Mouse (Mus musculus) left cerebral cortex, adult 2 months (tissue): ENCODE results near the gene Plekhs1. TPM values are rescaled to one million over a fixed set of nuclear protein-coding genes. Genes with fewer than 3 reads are reported as not detected.

ENCODE experiments used
- DNase-seq, 2 experiments: peaks; one replicate each; pipeline ENCODE4 v3.0.0; 2021 to 2022; ENCODE audit warnings: low spot score in 2 of 2, mixed read lengths in 1 of 2; ENCODE audit errors: extremely low spot score in 1 of 2
- H3K27ac ChIP-seq: fragments of 200-600 bp; 2 replicates; pipeline ENCODE4 v1.8.1; 2022
- H3K4me3 ChIP-seq: fragments of 200-600 bp; 2 replicates; pipeline ENCODE4 v1.8.1; 2022
- CTCF ChIP-seq: fragments of 200-600 bp; IDR thresholded peaks from 2 replicates; pipeline ENCODE4 v1.8.1; 2022; ENCODE audit warnings: antibody characterized with exemption, mild to moderate bottlenecking, moderate library complexity
- intact Hi-C: fragments of 180-260 bp; cut with DNase I; formaldehyde crosslinking; loops from one replicate; pipeline ENCODE4 v1.15.1; 2025
- total RNA-seq, 2 experiments: library from RNA; stranded (reverse); gene quantifications; 2 replicates each; pipeline ENCODE4 v1.2.3; 2021

Plekhs1 gene
- total RNA-seq, 2 experiments from 2014 or later = 0.72 to 0.89 TPM

- TF ChIP-seq CTCF = no peak
- H3K4me3 ChIP-seq = no peak overlapping the region
- no peak for DNase-seq
- no peak overlapping the region for H3K27ac ChIP-seq
- intact Hi-C loops = no loop called here
Observed at GRCm38 (mm10) chr19:56459154-56460050, 2.0 kb upstream of the Plekhs1 start.

GRCm38 (mm10) chr19:56460241-56460640, 1.2 kb upstream of the Plekhs1 start:
- intact Hi-C loops = no loop called here
- Histone ChIP-seq H3K4me3 (no peak overlapping the region), H3K27ac (no peak overlapping the region)
- DNase-seq = no peak
- no peak for TF ChIP-seq CTCF

DNA sequence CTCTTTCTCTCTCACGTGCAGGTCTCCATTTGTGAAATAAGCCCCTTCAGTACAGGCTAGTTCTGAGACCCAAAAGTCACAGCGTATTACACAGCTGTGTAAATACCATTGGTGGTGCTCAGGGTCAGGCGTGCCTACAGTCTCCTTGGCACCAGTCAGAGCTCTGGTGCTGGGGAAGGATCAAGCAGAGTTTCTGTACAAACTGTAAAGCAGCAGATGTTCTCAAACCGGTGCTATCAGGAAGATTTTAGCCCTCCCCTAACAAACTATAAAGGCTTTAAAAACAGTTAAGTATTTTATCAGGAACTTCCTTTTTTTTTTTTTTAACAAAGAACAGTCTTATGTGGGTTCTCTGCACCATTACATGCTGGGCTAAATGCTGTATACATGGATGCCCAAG, 1.3 kb downstream of the Plekhs1 start:
- Histone ChIP-seq H3K27ac (no peak overlapping the region), H3K4me3 (no peak overlapping the region)
- DNase-seq = no peak
- intact Hi-C loops = no loop called here
- TF ChIP-seq CTCF = no peak

GRCm38 (mm10) chr19:56466486-56466885, 5.0 kb downstream of the Plekhs1 start:
- TF ChIP-seq CTCF = no peak
- intact Hi-C loops = no loop called here
- no peak for DNase-seq
- Histone ChIP-seq H3K4me3 (no peak overlapping the region), H3K27ac (no peak overlapping the region)

- intact Hi-C loops = loop anchor here (2.0 kb wide), 1 partner anchor 18 kb away; no protein-coding TSS in a partner anchor
- Histone ChIP-seq H3K4me3 (no peak overlapping the region), H3K27ac (peak overlapping the region; percentile 53)
- no peak for DNase-seq
- no peak for TF ChIP-seq CTCF
Observed at GRCm38 (mm10) chr19:56470286-56471020, 9.0 kb downstream of the Plekhs1 start.

- intact Hi-C loops = loop anchor here (2.0 kb wide), 1 partner anchor 19 kb away; no protein-coding TSS in a partner anchor
- no peak for DNase-seq
- H3K4me3 ChIP-seq = no peak overlapping the region
- H3K27ac ChIP-seq = peak overlapping the region; percentile 61; the same call in 1 of the 2 replicates
- no peak for TF ChIP-seq CTCF
Observed at GRCm38 (mm10) chr19:56471934-56472333, 10.5 kb downstream of the Plekhs1 start.

DNA sequence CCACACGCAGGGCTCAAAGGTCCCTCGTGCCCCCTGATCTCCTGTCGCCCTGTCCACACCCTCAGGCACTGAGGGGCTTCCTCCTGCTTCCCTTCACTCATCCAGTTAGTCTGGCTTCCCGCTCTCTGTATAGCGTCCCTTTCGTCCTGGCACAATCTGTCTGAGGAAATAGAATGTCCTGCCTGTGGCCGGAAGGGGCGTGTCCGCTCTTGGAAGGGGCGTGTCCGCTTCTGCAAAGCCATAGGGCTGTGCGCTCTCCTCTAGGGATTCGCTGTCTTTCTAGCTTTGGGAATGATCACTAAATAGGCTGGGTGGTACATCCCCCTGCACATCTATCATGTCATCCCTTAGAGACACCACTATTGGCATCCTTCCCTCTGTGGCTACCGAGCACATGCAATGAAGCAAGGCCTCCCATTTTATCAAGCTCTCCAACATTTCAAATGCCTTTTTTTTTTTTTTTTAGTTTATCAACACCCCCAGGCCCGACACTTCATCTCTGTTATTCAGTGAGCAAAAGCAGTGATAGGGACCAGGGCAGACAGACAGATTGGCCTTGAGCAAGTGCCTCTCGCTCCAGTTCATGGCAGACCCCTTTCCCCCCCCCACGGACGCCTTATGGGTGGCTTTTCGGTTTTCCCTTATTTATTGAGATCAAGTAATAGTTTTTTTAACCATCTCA, 13.6 kb downstream of the Plekhs1 start:
- intact Hi-C loops = no loop called here
- Histone ChIP-seq H3K27ac (no peak overlapping the region), H3K4me3 (no peak overlapping the region)
- DNase-seq = no peak
- TF ChIP-seq CTCF = no peak

DNA sequence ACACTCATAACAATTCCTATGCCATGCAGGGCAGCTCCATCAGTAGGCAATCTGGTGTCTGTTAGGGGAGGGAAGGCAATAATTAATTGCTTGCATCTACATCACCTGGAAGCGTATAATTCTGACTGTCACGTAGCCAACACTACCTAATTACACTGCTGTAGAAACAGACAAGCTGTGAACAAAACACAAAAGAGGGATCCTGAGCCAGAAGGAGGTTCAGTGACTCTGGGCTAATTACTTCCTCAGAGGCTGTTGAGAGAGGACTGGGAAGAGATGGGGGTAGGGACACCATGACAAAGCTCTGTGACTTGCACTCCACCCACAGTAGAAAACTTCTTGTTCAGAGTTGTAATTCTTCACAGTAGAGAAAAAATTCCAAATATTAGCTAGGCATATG, 15.1 kb downstream of the Plekhs1 start:
- intact Hi-C loops = no loop called here
- Histone ChIP-seq H3K27ac (no peak overlapping the region), H3K4me3 (no peak overlapping the region)
- TF ChIP-seq CTCF = no peak
- DNase-seq = no peak

GRCm38 (mm10) chr19:56477253-56477652, 15.8 kb downstream of the Plekhs1 start:
- Histone ChIP-seq H3K27ac (no peak overlapping the region), H3K4me3 (no peak overlapping the region)
- DNase-seq = no peak
- TF ChIP-seq CTCF = no peak
- intact Hi-C loops = no loop called here

DNA sequence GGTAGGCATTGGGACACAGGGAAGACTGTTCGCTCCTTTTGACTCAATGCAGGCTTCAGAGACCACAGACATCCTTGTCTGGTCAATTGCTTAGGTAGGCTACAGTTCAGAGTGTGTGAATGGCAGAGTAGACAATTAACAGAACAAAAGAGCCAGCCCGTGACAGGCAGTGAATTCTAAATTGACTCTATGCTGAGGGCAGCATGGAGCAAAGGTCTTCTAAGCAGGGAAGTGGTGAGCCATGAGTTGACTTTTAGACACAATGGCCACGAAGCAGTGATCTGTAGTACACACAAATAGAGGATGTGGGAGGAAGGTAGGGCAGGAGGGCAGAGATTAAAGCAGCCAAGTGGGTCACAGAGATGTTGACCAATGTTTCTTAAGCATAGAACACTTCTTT, 16.4 kb downstream of the Plekhs1 start:
- Histone ChIP-seq H3K27ac (no peak overlapping the region), H3K4me3 (no peak overlapping the region)
- no peak for DNase-seq
- TF ChIP-seq CTCF = no peak
- intact Hi-C loops = no loop called here

DNA sequence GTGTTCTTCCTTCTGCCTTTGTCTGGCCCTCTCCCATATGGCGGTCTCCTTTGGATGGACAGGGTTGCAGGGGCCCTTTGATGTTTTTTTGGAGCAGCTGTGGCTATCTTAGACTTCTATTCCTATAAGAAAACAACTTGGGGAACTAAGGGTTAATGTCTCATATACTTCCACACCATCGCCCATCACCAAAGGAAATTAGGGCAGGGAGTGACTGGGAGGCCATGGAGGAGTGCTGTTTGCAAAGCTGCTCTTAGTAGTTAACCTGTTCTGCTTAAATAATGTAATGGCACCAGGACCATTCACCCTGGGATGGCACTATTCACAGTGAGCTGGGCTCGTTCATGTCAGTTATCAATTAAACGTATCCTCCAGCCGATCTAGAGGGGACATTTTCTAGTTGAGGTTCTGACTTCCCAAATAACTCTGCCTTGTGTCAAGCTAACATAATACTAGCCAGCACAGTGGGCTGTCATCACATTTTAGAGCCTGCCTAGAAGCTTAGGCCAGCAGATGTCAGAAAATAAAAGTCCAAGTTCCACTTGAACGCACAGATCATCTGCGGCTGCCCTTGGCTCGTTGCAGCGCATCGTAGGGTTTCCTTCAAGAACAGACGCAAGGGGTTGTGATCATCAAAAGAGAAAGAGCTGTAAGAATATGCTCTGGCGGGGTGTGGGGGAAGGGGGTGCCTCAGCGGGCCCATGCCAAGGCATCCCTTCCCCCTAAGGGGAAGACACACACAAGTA, 23.4 kb downstream of the Plekhs1 start:
- Histone ChIP-seq H3K4me3 (no peak overlapping the region), H3K27ac (no peak overlapping the region)
- no peak for TF ChIP-seq CTCF
- no peak for DNase-seq
- intact Hi-C loops = no loop called here
